Mouse (Mus musculus) megakaryocyte progenitor cell, adult 5-6 weeks (primary cell): ENCODE data around the gene Mkrn1. TPM values are rescaled to one million over a fixed set of nuclear protein-coding genes. Genes with fewer than 3 reads are reported as not detected.
"Not testable (repeated sequence)": the region's sequence is repeated elsewhere in the genome, so short reads cannot be mapped to it uniquely, and the experiment has no call there.

Experiments
- ATAC-seq: replicated peaks from 2 replicates; pipeline ENCODE4 v1.8.0; 2016; ENCODE audit warnings: mild to moderate bottlenecking, moderate TSS enrichment, inconsistent platforms; ENCODE audit not compliant: poor library complexity
- total RNA-seq, 2 experiments: library from RNA; stranded (forward) in 1 of 2; stranded (reverse) in 1 of 2; fragments of 157-497, 149-512 nt in 1 of 2; fragments of 200-1000 nt in 1 of 2; gene quantifications; 2 replicates each; pipeline versions ENCODE4 v1.2.3 to v1.2.4; 2015 to 2017

The Mkrn1 gene
- 43.6 and 49.2 TPM in 2 replicates for total RNA-seq (2015)
- 31.7 and 34.4 TPM in 2 replicates for total RNA-seq (2017)

GRCm38 (mm10) chr6:39419851-39420721 is at the start of gene Mkrn1:
Gene Mkrn1 (minus strand): TSS chr6:39420462.
- peak; percentile 73 for ATAC-seq

GRCm38 (mm10) chr6:39469427-39469826 is 49.2 kb upstream of the Mkrn1 start:
- peak; percentile 20; the same call in 1 of the 2 replicates for ATAC-seq

- ATAC-seq = peak; percentile 99
Measured at GRCm38 (mm10) chr6:39462621-39463538, 42.6 kb upstream of the Mkrn1 start.

GRCm38 (mm10) chr6:39460040-39460439 is 39.8 kb upstream of the Mkrn1 start:
- ATAC-seq = no peak

- no peak for ATAC-seq
Measured at GRCm38 (mm10) chr6:39455339-39456160, 35.3 kb upstream of the Mkrn1 start.

- no peak for ATAC-seq
Measured at GRCm38 (mm10) chr6:39454616-39455015, 34.4 kb upstream of the Mkrn1 start.

GRCm38 (mm10) chr6:39453564-39453963 is 33.3 kb upstream of the Mkrn1 start:
- no peak for ATAC-seq

- ATAC-seq = peak; percentile 76
Measured at GRCm38 (mm10) chr6:39451033-39451432, 30.8 kb upstream of the Mkrn1 start.

GRCm38 (mm10) chr6:39450580-39450979 is 30.3 kb upstream of the Mkrn1 start:
- no peak for ATAC-seq

- ATAC-seq = peak; percentile 34; the same call in 1 of the 2 replicates
Measured at GRCm38 (mm10) chr6:39447429-39448185, 27.3 kb upstream of the Mkrn1 start.

GRCm38 (mm10) chr6:39445801-39446572 is 25.7 kb upstream of the Mkrn1 start:
- 0 out of 2 replicates have a peak, but pooled peaks have one; percentile 31 for ATAC-seq

- no peak for ATAC-seq
Measured at GRCm38 (mm10) chr6:39442786-39443287, 22.6 kb upstream of the Mkrn1 start.

GRCm38 (mm10) chr6:39440207-39440606 is 19.9 kb upstream of the Mkrn1 start:
- ATAC-seq = no peak

- not testable (repeated sequence) for ATAC-seq
Measured at GRCm38 (mm10) chr6:39437519-39437918, 17.3 kb upstream of the Mkrn1 start.

- ATAC-seq = peak; percentile 55
Measured at GRCm38 (mm10) chr6:39435875-39436274, 15.6 kb upstream of the Mkrn1 start.

- ATAC-seq = no peak
Measured at GRCm38 (mm10) chr6:39434886-39435492, 14.7 kb upstream of the Mkrn1 start.

GRCm38 (mm10) chr6:39434111-39434885 is 14.0 kb upstream of the Mkrn1 start:
- 0 out of 2 replicates have a peak, but pooled peaks have one; percentile 15 for ATAC-seq
